Mouse (Mus musculus) gastrocnemius, postnatal 4 days (tissue): ENCODE data around the gene Tnfrsf26. TPM values are rescaled to one million over a fixed set of nuclear protein-coding genes. Genes with fewer than 3 reads are reported as not detected.

Source experiments
- DNase-seq, 2 experiments: peaks; one replicate each; pipeline ENCODE4 v3.0.0; 2021 to 2022; ENCODE audit warnings: low spot score in 2 of 2, mixed read lengths in 2 of 2
- microRNA-seq: library from miRNA; unstranded; fragments of <30 nt; microRNA quantifications from one replicate; pipeline ENCODE4 v1.2.0, GENCODE M21; 2021
- total RNA-seq, 2 experiments: library from RNA; stranded (reverse); gene quantifications; 2 replicates each; pipeline ENCODE4 v1.2.3; 2021

The Tnfrsf26 gene
- total RNA-seq, 2 experiments from 2014 or later, result 0.49 to 0.75 TPM

GRCm38 (mm10) chr7:143600231-143600740 lies 28.2 kb downstream of the Tnfrsf26 start:
- no peak for DNase-seq

- DNase-seq, result peak; percentile 81 to 94
Observed at GRCm38 (mm10) chr7:143599428-143600230, 28.9 kb downstream of the Tnfrsf26 start, which contains the start of gene Cars. Cars (minus strand) TSS chr7:143600090.

- DNase-seq, result no peak
Observed at GRCm38 (mm10) chr7:143594865-143595264, 33.7 kb downstream of the Tnfrsf26 start.

GRCm38 (mm10) chr7:143592255-143592654 lies 36.3 kb downstream of the Tnfrsf26 start:
- no peak for DNase-seq

- DNase-seq, result no peak
Observed at GRCm38 (mm10) chr7:143588006-143588405, 40.5 kb downstream of the Tnfrsf26 start.

- no peak for DNase-seq
Observed at GRCm38 (mm10) chr7:143587586-143587985, 40.9 kb downstream of the Tnfrsf26 start.

GRCm38 (mm10) chr7:143583956-143584355 lies 44.6 kb downstream of the Tnfrsf26 start:
- DNase-seq, result peak in 1 of 2 experiments; percentile 63

- no peak for DNase-seq
Observed at GRCm38 (mm10) chr7:143583025-143583424, 45.5 kb downstream of the Tnfrsf26 start.

- DNase-seq, result no peak
Observed at GRCm38 (mm10) chr7:143575751-143576150, 52.8 kb downstream of the Tnfrsf26 start.

GRCm38 (mm10) chr7:143565648-143566039 lies 62.9 kb downstream of the Tnfrsf26 start:
- DNase-seq, result no peak

- no peak for DNase-seq
Observed at GRCm38 (mm10) chr7:143565015-143565647, 63.4 kb downstream of the Tnfrsf26 start.

GRCm38 (mm10) chr7:143563787-143564186 lies 64.7 kb downstream of the Tnfrsf26 start:
- no peak for DNase-seq

Small RNA genes lying within 50 kb of the gene (microRNA-seq; reads per million reads assigned to microRNA genes)
- not detected for gene Mir7064

Other genes starting within 250 kb of the Tnfrsf26 start
- gene Cdkn1c, start 167.7 kb downstream of the Tnfrsf26 start, total RNA-seq, result 1,000 to 10,000 TPM; 1,832 to 1,854 TPM
- gene Slc22a18, start 155.0 kb downstream of the Tnfrsf26 start, total RNA-seq, result under 1 TPM; 0.44 to 0.86 TPM
- gene Phlda2, start 125.6 kb downstream of the Tnfrsf26 start, total RNA-seq, result not detected
- gene Nap1l4, start 79.6 kb downstream of the Tnfrsf26 start, total RNA-seq, result 100 to 1,000 TPM; 160 to 164 TPM
- gene Cars, start 28.6 kb downstream of the Tnfrsf26 start, total RNA-seq, result 10 to 100 TPM; 45.7 to 48.3 TPM
- gene Tnfrsf22, start 20.9 kb upstream of the Tnfrsf26 start, total RNA-seq, result 1 to 10 TPM; 4.7 to 4.8 TPM
- gene Tnfrsf23, start 57.1 kb upstream of the Tnfrsf26 start, total RNA-seq, result 1 to 10 TPM; 5.2 to 6.0 TPM
- 10 to 100 TPM; 57.0 to 58.7 TPM for gene Osbpl5, start 128.3 kb upstream of the Tnfrsf26 start, total RNA-seq
- gene Mrgprg, start 138.3 kb upstream of the Tnfrsf26 start, total RNA-seq, result not detected
- 1 to 10 TPM; 1.7 to 2.7 TPM for gene Mrgpre, start 155.8 kb upstream of the Tnfrsf26 start, total RNA-seq
- 1 to 10 TPM; 5.1 to 5.9 TPM for gene Nadsyn1, start 194.1 kb upstream of the Tnfrsf26 start, total RNA-seq
- gene Dhcr7, start 194.4 kb upstream of the Tnfrsf26 start, total RNA-seq, result 10 to 100 TPM; 16.7 to 18.6 TPM
- gene Gm498, start 238.1 kb upstream of the Tnfrsf26 start, total RNA-seq, result not detected